Mouse (Mus musculus): ENCODE results near the gene Cryge. TPM values are rescaled to one million over a fixed set of nuclear protein-coding genes. Genes with fewer than 3 reads are reported as not detected.

Cryge gene
- polyA plus RNA-seq, 1 experiment, result not detected

GRCm38 (mm10) chr1:65051696-65052095, 747 bp upstream of the Cryge start:
- Histone ChIP-seq H3K9me3 (replicated peaks; ENCODE audit: control insufficient read depth, insufficient read depth, low read length, poor library complexity, severe bottlenecking) (no peaks in the 10 kb centered on the region), H3K27ac (ENCODE audit: insufficient read depth, low read length) (no peak overlapping the region), H3K36me3 (ENCODE audit: control insufficient read depth, insufficient read depth, low read length, poor library complexity, severe bottlenecking) (no peaks in the 10 kb centered on the region), H3K27me3 (ENCODE audit: control insufficient read depth, insufficient read depth, low read length, poor library complexity, severe bottlenecking) (no peaks in the 10 kb centered on the region; the same call in 1 of the 2 replicates), H3K9ac (ENCODE audit: low read depth, poor library complexity, severe bottlenecking) (no peak overlapping the region), H3K4me3 (ENCODE audit: low read depth, low read length) (no peak overlapping the region), H3K4me1 (ENCODE audit: control insufficient read depth, insufficient read depth, low read length) (no peaks in the 10 kb centered on the region)
- TF ChIP-seq EP300 (IDR thresholded peaks at IDR 0.05; ENCODE audit: insufficient read depth, low read depth, low read length) (no peak), POLR2A (IDR thresholded peaks at IDR 0.05; ENCODE audit: insufficient read depth, low read length) (no peak), CTCF (IDR thresholded peaks at IDR 0.05; ENCODE audit: low read depth, low read length) (no peak)

- Histone ChIP-seq H3K4me1 (ENCODE audit: control insufficient read depth, insufficient read depth, low read length) (no peaks in the 10 kb centered on the region), H3K27me3 (ENCODE audit: control insufficient read depth, insufficient read depth, low read length, poor library complexity, severe bottlenecking) (no peaks in the 10 kb centered on the region; the same call in 1 of the 2 replicates)
These were observed 2.2 kb downstream of the Cryge start for GRCm38 (mm10) chr1:65048781-65049180.

DNA sequence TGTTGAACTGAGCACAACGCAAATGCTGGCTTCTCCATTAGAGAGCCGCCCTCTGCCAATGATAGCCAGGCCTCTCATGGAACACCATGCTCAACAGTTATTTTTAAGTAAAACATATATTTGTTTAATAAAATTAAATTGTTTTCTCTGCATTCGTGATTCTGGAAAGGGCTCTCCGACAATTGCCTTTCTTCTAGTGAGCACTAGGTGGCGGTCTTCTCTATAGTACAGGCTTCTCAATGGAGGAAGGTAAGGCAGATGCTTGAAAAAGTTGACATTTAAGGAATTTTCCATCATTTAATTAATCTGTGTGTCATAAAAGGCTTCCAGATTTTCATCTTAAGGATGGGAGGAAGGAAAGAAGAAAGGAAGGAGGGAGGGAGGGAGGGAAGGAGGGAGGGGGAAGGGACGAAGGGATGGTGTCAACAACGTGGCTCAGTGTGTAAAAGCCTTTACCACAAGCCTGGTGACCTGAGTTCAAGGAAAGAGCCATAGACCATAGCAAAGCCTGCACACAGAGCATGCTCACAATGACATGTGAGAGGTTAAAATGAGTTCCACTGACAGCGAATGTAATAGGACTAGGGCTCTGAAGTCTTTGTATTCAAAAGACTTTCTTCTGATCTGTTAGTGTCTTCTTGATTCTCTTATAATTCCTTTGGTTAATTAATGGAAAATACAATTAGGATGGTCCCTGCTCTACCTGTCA, 4.4 kb downstream of the Cryge start:
- Histone ChIP-seq H3K36me3 (ENCODE audit: control insufficient read depth, insufficient read depth, low read length, poor library complexity, severe bottlenecking) (no peaks in the 10 kb centered on the region), H3K27me3 (ENCODE audit: control insufficient read depth, insufficient read depth, low read length, poor library complexity, severe bottlenecking) (no peaks in the 10 kb centered on the region; the same call in 1 of the 2 replicates), H3K9ac (ENCODE audit: low read depth, poor library complexity, severe bottlenecking) (no peak overlapping the region), H3K4me3 (ENCODE audit: low read depth, low read length) (no peak overlapping the region), H3K27ac (ENCODE audit: insufficient read depth, low read length) (no peak overlapping the region), H3K9me3 (replicated peaks; ENCODE audit: control insufficient read depth, insufficient read depth, low read length, poor library complexity, severe bottlenecking) (no peaks in the 10 kb centered on the region), H3K4me1 (ENCODE audit: control insufficient read depth, insufficient read depth, low read length) (no peaks in the 10 kb centered on the region)
- TF ChIP-seq POLR2A (IDR thresholded peaks at IDR 0.05; ENCODE audit: insufficient read depth, low read length) (no peak), CTCF (IDR thresholded peaks at IDR 0.05; ENCODE audit: low read depth, low read length) (no peak), EP300 (IDR thresholded peaks at IDR 0.05; ENCODE audit: insufficient read depth, low read depth, low read length) (no peak)

More at GRCm38 (mm10) chr1:65048781-65049180, 2.2 kb downstream of the Cryge start:
- TF ChIP-seq CTCF (IDR thresholded peaks at IDR 0.05; ENCODE audit: low read depth, low read length), result no peak
- TF ChIP-seq EP300 (IDR thresholded peaks at IDR 0.05; ENCODE audit: insufficient read depth, low read depth, low read length), result no peak
- TF ChIP-seq POLR2A (IDR thresholded peaks at IDR 0.05; ENCODE audit: insufficient read depth, low read length), result no peak
- Histone ChIP-seq H3K36me3 (ENCODE audit: control insufficient read depth, insufficient read depth, low read length, poor library complexity, severe bottlenecking) (no peaks in the 10 kb centered on the region), H3K9me3 (replicated peaks; ENCODE audit: control insufficient read depth, insufficient read depth, low read length, poor library complexity, severe bottlenecking) (no peaks in the 10 kb centered on the region), H3K9ac (ENCODE audit: low read depth, poor library complexity, severe bottlenecking) (no peak overlapping the region), H3K4me3 (ENCODE audit: low read depth, low read length) (no peak overlapping the region), H3K27ac (ENCODE audit: insufficient read depth, low read length) (no peak overlapping the region)

- Histone ChIP-seq H3K36me3 (ENCODE audit: control insufficient read depth, insufficient read depth, low read length, poor library complexity, severe bottlenecking) (no peaks in the 10 kb centered on the region), H3K27ac (ENCODE audit: insufficient read depth, low read length) (no peak overlapping the region), H3K9ac (ENCODE audit: low read depth, poor library complexity, severe bottlenecking) (no peak overlapping the region), H3K27me3 (ENCODE audit: control insufficient read depth, insufficient read depth, low read length, poor library complexity, severe bottlenecking) (no peaks in the 10 kb centered on the region; the same call in 1 of the 2 replicates), H3K4me1 (ENCODE audit: control insufficient read depth, insufficient read depth, low read length) (peaks cover 2% of the 10 kb centered on the region), H3K4me3 (ENCODE audit: low read depth, low read length) (no peak overlapping the region), H3K9me3 (replicated peaks; ENCODE audit: control insufficient read depth, insufficient read depth, low read length, poor library complexity, severe bottlenecking) (no peaks in the 10 kb centered on the region; the same call in 1 of the 2 replicates)
- TF ChIP-seq POLR2A (IDR thresholded peaks at IDR 0.05; ENCODE audit: insufficient read depth, low read length) (no peak), EP300 (IDR thresholded peaks at IDR 0.05; ENCODE audit: insufficient read depth, low read depth, low read length) (no peak), CTCF (IDR thresholded peaks at IDR 0.05; ENCODE audit: low read depth, low read length) (no peak)
These were observed 7.5 kb downstream of the Cryge start for GRCm38 (mm10) chr1:65043433-65043832.

DNA sequence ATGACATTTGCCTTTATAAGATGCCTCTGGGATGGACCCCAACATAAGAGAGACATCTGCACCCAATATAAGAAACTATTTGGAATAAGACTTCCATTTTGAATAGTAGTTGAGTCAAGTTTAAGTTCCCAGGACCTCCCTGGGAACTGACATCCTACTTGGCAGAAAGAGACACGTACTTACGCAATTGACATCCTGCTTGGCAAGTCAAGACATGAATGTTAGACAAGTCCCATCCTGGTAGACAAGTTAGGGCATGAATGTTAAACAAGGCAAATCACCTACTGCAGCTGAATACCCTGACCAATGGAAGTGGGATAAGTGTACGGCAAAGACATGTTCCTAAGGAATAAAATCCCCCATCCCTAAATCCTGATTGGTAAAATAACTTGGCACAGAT, 9.1 kb downstream of the Cryge start:
- H3K9ac ChIP-seq (ENCODE audit: low read depth, poor library complexity, severe bottlenecking), result no peak overlapping the region
- no peaks in the 10 kb centered on the region for H3K36me3 ChIP-seq (ENCODE audit: control insufficient read depth, insufficient read depth, low read length, poor library complexity, severe bottlenecking)
- no peaks in the 10 kb centered on the region; the same call in 1 of the 2 replicates for H3K9me3 ChIP-seq (replicated peaks; ENCODE audit: control insufficient read depth, insufficient read depth, low read length, poor library complexity, severe bottlenecking)
- TF ChIP-seq POLR2A (IDR thresholded peaks at IDR 0.05; ENCODE audit: insufficient read depth, low read length) (no peak), EP300 (IDR thresholded peaks at IDR 0.05; ENCODE audit: insufficient read depth, low read depth, low read length) (no peak), CTCF (IDR thresholded peaks at IDR 0.05; ENCODE audit: low read depth, low read length) (no peak)
- H3K4me1 ChIP-seq (ENCODE audit: control insufficient read depth, insufficient read depth, low read length), result peaks cover 2% of the 10 kb centered on the region
- no peak overlapping the region for H3K4me3 ChIP-seq (ENCODE audit: low read depth, low read length)
- H3K27me3 ChIP-seq (ENCODE audit: control insufficient read depth, insufficient read depth, low read length, poor library complexity, severe bottlenecking), result no peaks in the 10 kb centered on the region
- peak overlapping the region; percentile 72 for H3K27ac ChIP-seq (ENCODE audit: insufficient read depth, low read length)

DNA sequence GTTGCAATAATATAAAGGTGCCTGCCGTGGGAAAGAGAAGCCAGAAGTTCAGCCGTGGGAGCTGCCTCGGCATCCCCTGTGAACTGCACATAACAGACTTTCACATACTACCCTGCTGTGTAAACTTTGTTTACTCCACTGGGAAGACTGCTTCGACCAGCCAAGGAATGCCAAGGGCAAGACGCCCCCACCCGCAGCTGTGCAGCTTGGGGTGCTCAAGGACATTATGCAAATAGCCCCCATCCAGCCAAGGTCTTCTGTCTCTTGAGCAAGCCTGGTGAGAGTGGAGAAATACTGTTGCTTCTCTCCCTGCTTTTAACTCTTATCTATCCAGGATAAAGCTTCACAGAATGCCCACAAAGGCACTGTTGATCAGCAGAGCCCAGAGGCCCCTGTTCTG, 10.1 kb downstream of the Cryge start:
- Histone ChIP-seq H3K27ac (ENCODE audit: insufficient read depth, low read length) (0 out of 2 replicates have a peak overlapping the region, but pooled peaks have one; percentile 1), H3K27me3 (ENCODE audit: control insufficient read depth, insufficient read depth, low read length, poor library complexity, severe bottlenecking) (no peaks in the 10 kb centered on the region), H3K36me3 (ENCODE audit: control insufficient read depth, insufficient read depth, low read length, poor library complexity, severe bottlenecking) (no peaks in the 10 kb centered on the region), H3K4me3 (ENCODE audit: low read depth, low read length) (no peak overlapping the region), H3K9me3 (replicated peaks; ENCODE audit: control insufficient read depth, insufficient read depth, low read length, poor library complexity, severe bottlenecking) (no peaks in the 10 kb centered on the region; the same call in 1 of the 2 replicates), H3K4me1 (ENCODE audit: control insufficient read depth, insufficient read depth, low read length) (peaks cover 2% of the 10 kb centered on the region), H3K9ac (ENCODE audit: low read depth, poor library complexity, severe bottlenecking) (no peak overlapping the region)
- TF ChIP-seq EP300 (IDR thresholded peaks at IDR 0.05; ENCODE audit: insufficient read depth, low read depth, low read length), result peak; percentile 83
- TF ChIP-seq CTCF (IDR thresholded peaks at IDR 0.05; ENCODE audit: low read depth, low read length), result no peak

Measured in ES-Bruce4 (cell line).